Mouse (Mus musculus): ENCODE data around the gene Ackr4. TPM values are rescaled to one million over a fixed set of nuclear protein-coding genes. Genes with fewer than 3 reads are reported as not detected.
A peak's percentile ranks its signal among the peaks of the same experiment; 100 is the strongest.

Gene Ackr4
- total RNA-seq, 2 experiments from 2014 or later: 0.17 TPM; not detected in 1

- no peak for DNase-seq
Measured at GRCm38 (mm10) chr9:104104986-104105385, 21.7 kb downstream of the Ackr4 start.

GRCm38 (mm10) chr9:104102901-104103300, 23.8 kb downstream of the Ackr4 start:
- no peak for DNase-seq

GRCm38 (mm10) chr9:104102301-104102700, 24.4 kb downstream of the Ackr4 start:
- DNase-seq: no peak

GRCm38 (mm10) chr9:104101458-104101857, 25.3 kb downstream of the Ackr4 start:
- peak in 1 of 2 experiments; percentile 14 for DNase-seq

GRCm38 (mm10) chr9:104100822-104101221, 25.9 kb downstream of the Ackr4 start:
- DNase-seq: no peak

- no peak for DNase-seq
Measured at GRCm38 (mm10) chr9:104099060-104099459, 27.7 kb downstream of the Ackr4 start.

- DNase-seq: no peak
Measured at GRCm38 (mm10) chr9:104098256-104098655, 28.5 kb downstream of the Ackr4 start.

- no peak for DNase-seq
Measured at GRCm38 (mm10) chr9:104092945-104093344, 33.8 kb downstream of the Ackr4 start.

- DNase-seq: peak in 1 of 2 experiments; percentile 18
Measured at GRCm38 (mm10) chr9:104088555-104088954, 38.2 kb downstream of the Ackr4 start.

- DNase-seq: peak in 1 of 2 experiments; percentile 2
Measured at GRCm38 (mm10) chr9:104085730-104086429, 40.9 kb downstream of the Ackr4 start.

GRCm38 (mm10) chr9:104080038-104080437, 46.7 kb downstream of the Ackr4 start:
- DNase-seq: no peak

- peak; percentile 41 to 46 for DNase-seq
Measured at GRCm38 (mm10) chr9:104079379-104079778, 47.4 kb downstream of the Ackr4 start.

GRCm38 (mm10) chr9:104078780-104079179, 48.0 kb downstream of the Ackr4 start:
- DNase-seq: no peak

GRCm38 (mm10) chr9:104075808-104076207, 50.9 kb downstream of the Ackr4 start:
- no peak for DNase-seq

GRCm38 (mm10) chr9:104070863-104071604, 55.7 kb downstream of the Ackr4 start:
- DNase-seq: no peak

GRCm38 (mm10) chr9:104070241-104070640, 56.5 kb downstream of the Ackr4 start:
- no peak for DNase-seq

- no peak for DNase-seq
Measured at GRCm38 (mm10) chr9:104064571-104064970, 62.2 kb downstream of the Ackr4 start.

GRCm38 (mm10) chr9:104063244-104063961, 63.3 kb downstream of the Ackr4 start, which contains the start of gene Acad11:
Gene Acad11 (plus strand): TSS chr9:104063377.
- peak; percentile 80 to 83 for DNase-seq

GRCm38 (mm10) chr9:104062430-104063243, 64.1 kb downstream of the Ackr4 start, which contains the start of gene Uba5:
Gene Uba5 (minus strand): TSS chr9:104063134.
- peak; percentile 79 to 86 for DNase-seq

- DNase-seq: no peak
Measured at GRCm38 (mm10) chr9:104051028-104051427, 75.7 kb downstream of the Ackr4 start.

- no peak for DNase-seq
Measured at GRCm38 (mm10) chr9:104043676-104044075, 83.1 kb downstream of the Ackr4 start.

- DNase-seq: no peak
Measured at GRCm38 (mm10) chr9:104040362-104040761, 86.4 kb downstream of the Ackr4 start, which contains the start of gene Gm28305. Gene Gm28305 (plus strand): TSS chr9:104040662.

Measured in adrenal gland, postnatal 36 days (tissue).